In genomic region chr1:157449981-157450636, GRCm38 (mm10) we compare ENCODE assay signal across 8 mouse cellular contexts. TPM values are rescaled to one million over a fixed set of nuclear protein-coding genes. Genes with fewer than 3 reads are reported as not detected.
DNase-seq lines count a peak whose midpoint lies in the region; ATAC-seq and TF ChIP-seq lines count a peak whose summit lies in the region.

No protein-coding gene starts in this region.

- peak overlapping the region; percentile 69 for H3K4me2 ChIP-seq in heart, postnatal 0 days (ENCODE audit: low read depth, low read length)

- peak; percentile 94 for TF ChIP-seq EP300 in heart, postnatal 0 days (IDR thresholded peaks at IDR 0.05; ENCODE audit: low read depth)

- H3K4me1 ChIP-seq in heart, postnatal 0 days (ENCODE audit: control insufficient read depth, insufficient read depth) = peaks cover 20% of the 10 kb centered on the region

- no peaks in the 10 kb centered on the region for H3K9me3 ChIP-seq in heart, postnatal 0 days (replicated peaks; ENCODE audit: control insufficient read depth, low read length)

- H3K9ac ChIP-seq in heart, postnatal 0 days (replicated peaks; ENCODE audit: low read depth, low read length) = peak overlapping the region; percentile 51; the same call in 1 of the 2 replicates

- 7% methylated on average over 21 of the region's 21 CpGs for WGBS in heart, postnatal 0 days

- H3K27ac ChIP-seq in heart, postnatal 0 days (ENCODE audit: low read depth) = peak overlapping the region; percentile 75

- no peaks in the 10 kb centered on the region for H3K27me3 ChIP-seq in heart, postnatal 0 days (ENCODE audit: control insufficient read depth, insufficient read depth, low read length)

- peak overlapping the region; percentile 42 for H3K4me3 ChIP-seq in heart, postnatal 0 days (ENCODE audit: low read depth, low read length)

- peak; percentile 74 for ATAC-seq in heart, postnatal 0 days (ENCODE audit: insufficient read depth, low read depth)
- ATAC-seq in frontal cortex, adult (ENCODE audit: low TSS enrichment) = no peak

- no peaks in the 10 kb centered on the region for H3K36me3 ChIP-seq in heart, postnatal 0 days (replicated peaks; ENCODE audit: control insufficient read depth, insufficient read depth, low read length)

- no peak for TF ChIP-seq CTCF in heart, postnatal 0 days (IDR thresholded peaks at IDR 0.05; ENCODE audit: low read depth)

- peak; percentile 4 to 10 for DNase-seq in spleen, postnatal 36 days (ENCODE audit: low spot score in 2 of 2)
- no peak for DNase-seq in spleen, adult 18-20 months
- peak; percentile 81 for DNase-seq in heart, postnatal 0 days (ENCODE audit: low spot score)
- peak; percentile 79 for DNase-seq in kidney, postnatal 14 days
- DNase-seq in lung, postnatal 4 days = peak; percentile 36 to 56
- no peak for DNase-seq in right cerebral cortex, adult 2 months (ENCODE audit: low spot score in 2 of 2)
- no peak for DNase-seq in natural killer cell, adult 2 months (ENCODE audit: low spot score in 2 of 2)

RNA-seq across cellular contexts. Expression of gene Cryzl2, which starts 8.3 kb away (rescaled TPM):
- total RNA-seq in heart, postnatal 0 days (2014; rRNA removed; ENCODE audit: low replicate concordance) = 31.0 and 45.7 TPM in 2 replicates
- 38.1 and 38.5 TPM in 2 replicates for polyA plus RNA-seq in heart, postnatal 0 days (2015; fragmentation: Nextera tagmentation; extraction: Ambion mirVana)

RNA-seq across cellular contexts. Expression of gene Rasal2, which starts 37.7 kb away (rescaled TPM):
- total RNA-seq in heart, postnatal 0 days (2014; rRNA removed; ENCODE audit: low replicate concordance) = 28.9 and 35.9 TPM in 2 replicates
- polyA plus RNA-seq in heart, postnatal 0 days (2015; fragmentation: Nextera tagmentation; extraction: Ambion mirVana) = 18.5 and 20.2 TPM in 2 replicates

RNA-seq across cellular contexts. Expression of gene Sec16b, which starts 56.4 kb away (rescaled TPM):
- total RNA-seq in heart, postnatal 0 days (2014; rRNA removed; ENCODE audit: low replicate concordance) = 1.1 and 1.3 TPM in 2 replicates
- polyA plus RNA-seq in heart, postnatal 0 days (2015; fragmentation: Nextera tagmentation; extraction: Ambion mirVana) = 0.91 and 0.94 TPM in 2 replicates

Comparison
In these comparisons a context has a peak if more than half of its experiments do, and no peak if none do; other contexts are left out.
1. DNase-seq: peak in spleen, postnatal 36 days (2 of 2), heart, postnatal 0 days (single experiment), kidney, postnatal 14 days (single experiment) and lung, postnatal 4 days (2 of 2); none in spleen, adult 18-20 months (0 of 2), right cerebral cortex, adult 2 months (0 of 2) and natural killer cell, adult 2 months (0 of 2).